Mouse (Mus musculus) midbrain, embryonic 16.5 days (tissue): Measurements from ENCODE around the gene Kcnq2. TPM values are rescaled to one million over a fixed set of nuclear protein-coding genes. Genes with fewer than 3 reads are reported as not detected.

Source experiments
- ATAC-seq: fragments of 200-750 bp; cut with Nextera tagmentation; 2 replicates; pipeline ENCODE4 v1.8.0; 2017; ENCODE audit warnings: moderate TSS enrichment
- H3K27ac ChIP-seq: fragments of 300-500 bp; sonication (generic); 2 replicates; pipeline ENCODE4 v1.5.1; 2014; ENCODE audit warnings: mild to moderate bottlenecking, low read length, mixed read lengths
- H3K27me3 ChIP-seq: fragments of 300-500 bp; sonication (generic); 2 replicates; pipeline ENCODE4 v1.6.1; 2014; ENCODE audit warnings: low read depth, low read length, mixed read lengths; ENCODE audit not compliant: control insufficient read depth, insufficient read depth
- H3K36me3 ChIP-seq: fragments of 300-500 bp; sonication (generic); 2 replicates; pipeline ENCODE4 v1.6.1; 2014; ENCODE audit warnings: mild to moderate bottlenecking, low read length, moderate library complexity, mixed read lengths; ENCODE audit not compliant: control insufficient read depth, insufficient read depth
- H3K4me1 ChIP-seq: fragments of 300-500 bp; sonication (generic); 2 replicates; pipeline ENCODE4 v1.6.1; 2014; ENCODE audit warnings: mild to moderate bottlenecking, low read length, mixed read lengths; ENCODE audit not compliant: control insufficient read depth, insufficient read depth
- H3K4me2 ChIP-seq: fragments of 300-500 bp; sonication (generic); 2 replicates; pipeline ENCODE4 v1.6.1; 2014; ENCODE audit warnings: mild to moderate bottlenecking, low read length, mixed read lengths
- H3K4me3 ChIP-seq: fragments of 300-500 bp; sonication (generic); 2 replicates; pipeline ENCODE4 v1.5.1; 2014; ENCODE audit warnings: low read depth, mild to moderate bottlenecking, low read length, moderate library complexity, mixed read lengths
- H3K9ac ChIP-seq: fragments of 300-500 bp; sonication (generic); 2 replicates; pipeline ENCODE4 v1.6.1; 2014; ENCODE audit warnings: low read depth, low read length, mixed read lengths
- H3K9me3 ChIP-seq: fragments of 300-500 bp; sonication (generic); replicated peaks from 2 replicates; pipeline ENCODE4 v1.6.1; 2014; ENCODE audit warnings: mild to moderate bottlenecking, low read length, mixed read lengths; ENCODE audit not compliant: control insufficient read depth, poor library complexity, severe bottlenecking
- WGBS: fragments of 180-500 bp; shearing (Covaris S2); extraction: QIAGEN DNeasy Blood & Tissue Kit; methylation state at CpG from one replicate; pipeline ENCODE4 v1.1.7; 2014; 5-methylcytosine and 5-hydroxymethylcytosine counted together
- polyA plus RNA-seq: library from polyadenylated mRNA; unstranded; fragments of >200 nt; fragmentation: Nextera tagmentation; extraction: Ambion mirVana; gene quantifications from 2 replicates; pipeline ENCODE4 v1.2.1, GENCODE M21; 2015

Kcnq2 gene
- polyA plus RNA-seq, 1 experiment from 2014 or later = 50.2 TPM

DNA sequence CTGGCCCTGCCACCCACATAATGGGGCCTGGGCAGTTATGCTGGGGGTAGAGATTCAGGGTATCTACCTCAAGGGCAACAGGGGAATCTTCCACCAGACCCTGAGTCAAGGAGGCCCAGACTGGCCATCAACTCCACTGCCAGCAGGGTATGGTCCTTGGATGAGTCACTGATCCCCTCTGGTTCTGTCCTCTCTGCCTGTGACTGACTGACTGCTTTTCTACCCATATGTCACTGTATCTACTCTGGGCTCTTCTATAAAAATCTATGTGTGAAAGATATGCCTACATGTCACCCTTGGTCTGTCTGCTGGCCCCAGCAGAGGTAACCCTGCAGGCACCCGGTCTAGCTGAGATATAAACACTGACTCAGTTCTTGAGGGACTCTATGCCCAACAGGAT, 18.0 kb upstream of the Kcnq2 start:
- Histone ChIP-seq H3K27me3 (peaks cover 5% of the 10 kb centered on the region), H3K4me2 (no peak overlapping the region), H3K27ac (no peak overlapping the region), H3K9me3 (no peaks in the 10 kb centered on the region), H3K4me1 (peaks cover 31% of the 10 kb centered on the region), H3K4me3 (no peak overlapping the region), H3K36me3 (peaks cover 21% of the 10 kb centered on the region), H3K9ac (no peak overlapping the region)
- no peak for ATAC-seq
- WGBS = 84% methylated on average over 1 of the region's 1 CpGs

DNA sequence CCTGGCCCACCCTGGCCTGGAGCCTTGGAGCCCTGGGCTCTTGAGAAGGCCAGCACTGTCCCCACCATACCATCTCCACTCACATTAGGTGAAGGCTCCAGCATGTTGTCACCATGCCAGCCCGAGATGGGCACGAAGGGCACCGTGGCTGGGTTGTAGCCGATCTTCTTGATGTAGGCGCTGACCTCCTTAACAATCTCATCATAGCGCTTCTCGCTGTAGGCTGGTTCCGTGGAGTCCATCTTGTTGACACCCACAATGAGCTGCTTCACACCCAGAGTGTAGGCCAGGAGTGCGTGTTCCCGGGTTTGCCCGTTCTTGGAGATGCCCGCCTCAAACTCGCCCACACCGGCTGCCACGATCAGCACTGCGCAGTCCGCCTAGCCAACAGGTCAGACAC, 17.6 kb upstream of the Kcnq2 start:
- Histone ChIP-seq H3K27me3 (peaks cover 5% of the 10 kb centered on the region), H3K4me3 (no peak overlapping the region), H3K4me1 (peaks cover 32% of the 10 kb centered on the region), H3K4me2 (no peak overlapping the region), H3K27ac (no peak overlapping the region), H3K9ac (no peak overlapping the region), H3K9me3 (no peaks in the 10 kb centered on the region), H3K36me3 (peaks cover 21% of the 10 kb centered on the region)
- WGBS = 96% methylated on average over 17 of the region's 17 CpGs
- no peak for ATAC-seq

DNA sequence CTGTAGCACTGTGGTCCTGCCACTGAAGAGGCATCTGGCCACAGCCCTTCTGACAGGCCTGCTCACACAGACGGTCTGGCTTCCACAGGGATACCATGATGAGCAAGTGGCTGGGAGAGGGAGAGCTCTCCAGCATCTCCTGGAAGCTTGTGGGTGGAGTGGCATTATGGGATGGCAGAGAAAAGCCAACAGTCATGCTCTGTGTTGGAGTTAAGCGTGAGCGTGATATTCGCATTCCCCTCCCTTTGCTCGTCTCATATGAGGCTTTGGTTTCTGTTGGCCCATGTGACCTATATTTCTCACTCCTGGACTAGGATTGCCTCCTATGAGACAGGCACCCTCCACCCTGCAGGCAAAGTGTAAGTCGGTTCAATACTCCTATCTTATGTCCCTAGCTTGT, 15.2 kb upstream of the Kcnq2 start:
- no peak overlapping the region for H3K4me3 ChIP-seq
- no peak for ATAC-seq
- H3K4me1 ChIP-seq = peaks cover 21% of the 10 kb centered on the region
- peaks cover 5% of the 10 kb centered on the region for H3K27me3 ChIP-seq
- H3K9me3 ChIP-seq = no peaks in the 10 kb centered on the region
- H3K27ac ChIP-seq = no peak overlapping the region
- no peak overlapping the region for H3K4me2 ChIP-seq
- peaks cover 21% of the 10 kb centered on the region for H3K36me3 ChIP-seq
- H3K9ac ChIP-seq = no peak overlapping the region
- whole genome bisulfite sequencing = 78% methylated on average over 6 of the region's 6 CpGs

DNA sequence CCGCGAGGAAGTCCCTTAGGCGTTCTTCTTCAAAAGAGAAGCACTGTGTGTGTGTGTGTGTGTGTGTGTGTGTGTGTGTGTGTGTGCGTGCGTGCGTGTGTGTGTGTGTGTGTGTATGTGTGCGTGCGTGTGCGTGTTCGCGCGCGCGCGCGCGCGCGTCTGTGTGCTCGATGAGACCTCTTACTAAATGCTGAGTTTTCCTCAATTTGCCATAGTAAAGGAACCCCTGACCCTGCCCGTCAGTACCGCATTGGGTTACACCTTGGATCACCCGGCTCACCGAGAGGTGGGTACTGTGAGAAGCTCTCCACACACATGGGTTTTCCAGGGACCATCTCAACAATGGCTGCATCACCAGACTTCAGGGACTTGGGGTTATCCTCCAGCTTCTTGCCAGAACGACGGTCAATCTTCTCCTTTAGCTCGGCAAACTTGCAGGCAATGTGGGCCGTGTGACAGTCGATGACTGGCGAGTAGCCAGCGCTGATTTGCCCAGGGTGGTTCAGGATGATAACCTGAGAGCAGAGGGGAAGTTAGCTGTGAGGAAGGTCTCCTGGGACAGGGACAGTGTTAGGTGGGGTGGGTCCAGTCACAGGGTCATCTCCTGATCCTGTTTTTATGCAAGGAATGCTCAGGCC, 13.3 kb upstream of the Kcnq2 start:
- Histone ChIP-seq H3K4me1 (peaks cover 10% of the 10 kb centered on the region), H3K4me2 (peak overlapping the region; percentile 61)
- WGBS = 12% methylated on average over 29 of the region's 31 CpGs

DNA sequence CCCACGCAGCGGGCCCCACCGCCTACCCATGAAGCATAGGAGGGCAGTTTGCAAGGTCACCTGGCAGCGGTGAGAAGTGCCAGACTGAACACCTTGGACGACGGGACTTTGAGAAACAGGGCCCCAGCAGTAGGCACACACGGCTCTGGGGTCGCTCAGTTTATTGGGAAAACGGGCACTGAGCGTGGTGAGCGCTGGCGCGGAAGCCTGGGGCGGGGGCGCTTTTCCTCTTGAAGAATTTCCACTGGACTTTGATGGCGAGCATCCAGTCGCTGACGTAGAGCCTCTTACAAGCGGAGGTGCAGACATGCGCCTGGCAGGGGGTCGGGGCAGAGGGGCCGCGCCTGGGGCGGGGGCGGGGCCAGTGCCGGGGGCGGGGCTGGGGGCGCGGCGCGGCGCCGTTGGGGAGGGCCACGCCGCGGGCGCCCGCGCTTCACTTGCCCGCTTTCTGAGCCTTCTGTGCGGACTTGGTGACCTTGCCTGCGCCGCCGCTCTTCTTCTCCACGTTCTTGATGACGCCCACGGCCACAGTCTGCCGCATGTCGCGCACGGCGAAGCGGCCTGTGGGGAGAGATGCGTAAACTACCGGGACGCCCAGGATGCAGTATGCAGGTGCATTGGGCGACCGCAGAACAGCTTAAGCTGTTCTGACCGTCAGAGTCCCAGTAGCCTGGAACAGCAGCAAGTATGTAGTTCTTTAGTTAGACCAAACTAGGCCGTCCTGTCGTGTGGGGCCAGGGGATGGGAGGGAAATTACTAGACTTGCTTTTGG, 12.6 kb upstream of the Kcnq2 start:
- peak overlapping the region; percentile 30 for H3K4me3 ChIP-seq
- peaks cover 10% of the 10 kb centered on the region for H3K4me1 ChIP-seq
- 2% methylated on average over 43 of the region's 61 CpGs for WGBS
- peaks cover 5% of the 10 kb centered on the region for H3K27me3 ChIP-seq
- H3K4me2 ChIP-seq = peak overlapping the region; percentile 61
- H3K36me3 ChIP-seq = peaks cover 13% of the 10 kb centered on the region
- no peak overlapping the region; the same call in 1 of the 2 replicates for H3K9ac ChIP-seq
- no peak overlapping the region for H3K27ac ChIP-seq
- no peak for ATAC-seq
- H3K9me3 ChIP-seq = no peaks in the 10 kb centered on the region

More for the DNA sequence above, 13.3 kb upstream of the Kcnq2 start:
- H3K27me3 ChIP-seq = peaks cover 5% of the 10 kb centered on the region
- no peak for ATAC-seq
- no peaks in the 10 kb centered on the region for H3K9me3 ChIP-seq
- H3K9ac ChIP-seq = no peak overlapping the region
- H3K27ac ChIP-seq = no peak overlapping the region
- peak overlapping the region; percentile 30 for H3K4me3 ChIP-seq
- H3K36me3 ChIP-seq = peaks cover 19% of the 10 kb centered on the region

DNA sequence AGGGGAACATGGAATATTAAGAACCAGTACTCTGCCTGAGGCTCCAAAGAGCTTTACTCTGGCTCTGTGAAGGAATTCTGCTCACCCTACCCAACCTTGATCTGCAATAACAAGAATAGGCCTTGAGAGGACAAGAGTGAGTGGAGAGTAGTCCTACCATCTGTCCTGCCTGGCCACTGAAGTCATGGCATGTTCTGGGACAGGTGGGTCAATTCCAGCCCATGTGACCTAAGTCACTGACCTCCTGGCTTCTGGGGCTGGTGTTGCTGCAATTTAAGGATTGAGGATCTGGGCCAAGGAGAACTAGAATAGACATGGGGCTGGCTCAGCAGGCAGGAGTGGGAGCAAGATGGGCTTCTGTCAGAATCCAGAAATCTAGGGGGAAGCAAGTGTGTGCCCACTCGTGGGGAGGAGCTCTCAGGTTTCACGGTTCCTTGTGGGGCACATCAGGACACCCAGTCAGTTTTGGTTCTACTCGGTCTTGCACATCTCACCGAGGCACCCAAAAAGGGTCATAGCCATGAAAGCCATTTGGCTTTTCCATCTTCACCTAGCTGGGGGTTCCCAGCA, 12.0 kb upstream of the Kcnq2 start:
- Histone ChIP-seq H3K4me1 (peaks cover 10% of the 10 kb centered on the region), H3K9me3 (no peaks in the 10 kb centered on the region), H3K27ac (no peak overlapping the region), H3K36me3 (peaks cover 10% of the 10 kb centered on the region), H3K9ac (no peak overlapping the region), H3K4me2 (no peak overlapping the region), H3K27me3 (peaks cover 5% of the 10 kb centered on the region), H3K4me3 (no peak overlapping the region)
- no peak for ATAC-seq
- WGBS = 52% methylated on average over 4 of the region's 4 CpGs

DNA sequence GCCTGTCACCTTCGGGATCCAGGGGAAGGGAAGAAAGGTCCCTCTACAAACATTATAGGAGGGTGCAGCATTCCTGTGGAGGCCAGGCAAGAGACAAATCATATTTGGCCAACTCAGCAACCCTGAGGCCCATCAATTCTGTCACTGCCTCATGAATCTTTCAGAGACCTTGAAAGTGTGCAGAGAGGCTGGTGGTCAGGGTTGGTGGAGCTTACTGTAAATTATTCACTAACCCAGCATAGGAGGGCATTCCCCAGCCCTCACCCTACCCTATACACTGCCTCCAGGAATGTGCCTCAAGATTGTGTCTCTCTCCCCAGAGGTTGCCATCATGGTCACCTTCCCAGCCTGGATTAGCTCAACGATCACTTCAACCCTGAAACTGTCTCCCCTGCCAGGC, 9.6 kb upstream of the Kcnq2 start:
- Histone ChIP-seq H3K27ac (no peak overlapping the region), H3K4me2 (no peak overlapping the region), H3K9me3 (no peaks in the 10 kb centered on the region), H3K36me3 (peaks cover 3% of the 10 kb centered on the region; the same call in 1 of the 2 replicates), H3K9ac (no peak overlapping the region), H3K4me3 (no peak overlapping the region), H3K4me1 (peaks cover 10% of the 10 kb centered on the region), H3K27me3 (no peaks in the 10 kb centered on the region)
- 86% methylated on average over 2 of the region's 2 CpGs for WGBS
- no peak for ATAC-seq

DNA sequence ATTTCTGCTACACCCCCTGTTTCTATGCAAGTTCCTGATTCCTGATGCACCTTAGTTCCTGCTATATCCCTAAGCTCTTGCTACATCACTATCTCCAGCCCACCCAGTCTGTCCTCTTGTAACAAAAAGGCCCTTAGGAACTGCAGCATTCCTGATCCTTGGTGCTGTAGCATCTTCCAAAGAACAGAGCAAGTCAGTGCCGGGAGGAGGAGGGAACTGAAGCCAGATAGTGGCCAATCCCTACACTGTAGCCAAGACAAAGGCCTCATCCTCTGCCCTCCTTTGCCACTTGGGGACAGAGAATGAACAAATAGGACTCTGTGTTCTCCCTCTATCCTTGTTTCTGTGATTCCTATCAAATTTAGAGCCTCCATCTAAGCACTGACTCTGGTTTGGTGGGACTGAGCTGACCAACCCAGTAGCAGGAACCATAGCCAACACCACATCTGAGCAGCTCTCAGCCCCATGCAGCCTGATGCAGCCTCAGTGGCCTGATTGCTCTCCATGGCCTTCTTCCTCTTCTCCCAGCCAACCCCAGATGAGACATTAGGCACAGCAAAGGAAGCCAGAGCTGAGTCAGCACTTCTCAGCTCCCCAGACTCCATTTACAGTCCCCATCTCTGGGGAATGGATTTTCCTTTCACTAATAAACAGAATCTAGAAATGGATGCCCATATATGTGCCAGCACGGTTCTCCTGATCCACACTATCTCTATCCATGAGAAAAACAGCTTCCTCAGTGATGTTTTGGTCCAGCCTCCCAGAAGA, 8.6 kb upstream of the Kcnq2 start:
- ATAC-seq = no peak
- H3K36me3 ChIP-seq = no peaks in the 10 kb centered on the region; the same call in 1 of the 2 replicates
- no peaks in the 10 kb centered on the region for H3K9me3 ChIP-seq
- no peak overlapping the region for H3K4me2 ChIP-seq
- peaks cover 10% of the 10 kb centered on the region for H3K4me1 ChIP-seq
- no peak overlapping the region for H3K9ac ChIP-seq
- H3K4me3 ChIP-seq = no peak overlapping the region
- no peak overlapping the region for H3K27ac ChIP-seq
- 63% methylated on average over 2 of the region's 2 CpGs for WGBS
- no peaks in the 10 kb centered on the region for H3K27me3 ChIP-seq
